Mouse (Mus musculus) lung, adult 2 months (tissue): ENCODE data around the gene Phyhipl.

Source experiments
- CTCF ChIP-seq: fragments of 200-500 bp; IDR thresholded peaks from 2 replicates; pipeline ENCODE4 v1.5.1; 2011; ENCODE audit warnings: mild to moderate bottlenecking, low read length, control low read depth; ENCODE audit not compliant: insufficient read depth
- POLR2A ChIP-seq: fragments of 200-500 bp; IDR thresholded peaks from 2 replicates; pipeline ENCODE4 v1.6.1; 2011; ENCODE audit warnings: low read depth, mild to moderate bottlenecking, control low read depth, low read length, borderline replicate concordance; ENCODE audit errors: extremely low read depth

GRCm38 (mm10) chr10:70542857-70543256 is 112.9 kb downstream of the Phyhipl start:
- no peak for TF ChIP-seq CTCF
- TF ChIP-seq POLR2A: no peak
